Mouse (Mus musculus): ENCODE data around the gene Ephb1. TPM values are rescaled to one million over a fixed set of nuclear protein-coding genes. Genes with fewer than 3 reads are reported as not detected.

Ephb1 gene
- polyA plus RNA-seq, 1 experiment = 2.7 TPM

DNA sequence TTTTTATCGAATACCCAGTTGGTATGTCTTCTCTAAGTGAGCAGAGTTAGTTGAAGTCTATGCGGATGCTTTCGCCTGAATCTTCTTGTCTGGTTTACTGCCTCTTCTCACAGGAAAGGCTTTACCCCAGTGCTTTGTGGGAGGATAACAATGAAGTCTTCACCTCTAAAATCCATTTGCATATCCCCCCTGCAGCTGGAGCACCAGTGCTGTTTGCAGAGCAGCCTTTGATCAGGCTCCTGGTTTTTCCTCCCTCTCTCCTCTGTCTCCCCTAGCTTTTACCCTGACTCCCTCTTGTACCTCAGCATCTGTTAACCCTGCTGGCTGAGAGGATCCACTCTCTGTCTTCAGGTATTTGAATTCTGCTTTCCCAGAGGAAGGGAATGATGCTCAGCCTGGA is 404.4 kb downstream of the Ephb1 start:
- TF ChIP-seq CTCF (conservative IDR thresholded peaks at IDR 0.05; ENCODE audit: insufficient read depth, insufficient read length, low read depth, low read length) = no peak
- no peak for TF ChIP-seq POLR2A (IDR thresholded peaks at IDR 0.05; ENCODE audit: low read depth, low read length)
- Histone ChIP-seq H3K27ac (ENCODE audit: insufficient read depth, low read depth, low read length) (no peak overlapping the region), H3K36me3 (ENCODE audit: control insufficient read depth, insufficient read depth, low read length) (no peaks in the 10 kb centered on the region), H3K4me1 (ENCODE audit: control insufficient read depth, insufficient read depth, low read length) (no peaks in the 10 kb centered on the region), H3K27me3 (replicated peaks; ENCODE audit: control insufficient read depth, insufficient read depth, low read length) (no peaks in the 10 kb centered on the region), H3K4me3 (ENCODE audit: insufficient read depth, low read depth, low read length) (no peak overlapping the region)
- 36% methylated on average over 3 of the region's 3 CpGs for WGBS
- no peak for DNase-seq

DNA sequence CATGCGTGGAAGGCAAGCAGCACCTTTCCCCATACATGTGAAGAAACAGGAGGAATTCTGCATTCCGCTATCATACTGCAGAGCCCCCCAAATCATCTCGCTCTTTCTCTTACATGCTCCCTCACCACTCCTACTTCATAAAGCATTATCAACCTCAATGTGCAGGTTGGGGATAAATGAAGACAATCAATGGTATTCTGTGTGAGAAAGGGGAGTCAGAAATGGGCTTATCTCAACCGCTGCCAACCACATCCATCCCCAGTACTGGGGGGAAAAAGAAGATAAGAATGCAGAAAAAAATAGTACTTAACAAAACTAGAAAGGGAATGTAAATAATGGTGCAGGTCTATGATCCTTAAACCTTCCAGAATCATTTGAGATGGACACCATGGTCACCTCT is 408.7 kb downstream of the Ephb1 start:
- WGBS = 91% methylated on average over 4 of the region's 4 CpGs
- Histone ChIP-seq H3K27me3 (replicated peaks; ENCODE audit: control insufficient read depth, insufficient read depth, low read length) (no peaks in the 10 kb centered on the region), H3K4me3 (ENCODE audit: insufficient read depth, low read depth, low read length) (no peak overlapping the region), H3K36me3 (ENCODE audit: control insufficient read depth, insufficient read depth, low read length) (no peaks in the 10 kb centered on the region), H3K4me1 (ENCODE audit: control insufficient read depth, insufficient read depth, low read length) (no peaks in the 10 kb centered on the region), H3K27ac (ENCODE audit: insufficient read depth, low read depth, low read length) (no peak overlapping the region)
- no peak for DNase-seq
- TF ChIP-seq POLR2A (IDR thresholded peaks at IDR 0.05; ENCODE audit: low read depth, low read length) (no peak), CTCF (conservative IDR thresholded peaks at IDR 0.05; ENCODE audit: insufficient read depth, insufficient read length, low read depth, low read length) (no peak)

DNA sequence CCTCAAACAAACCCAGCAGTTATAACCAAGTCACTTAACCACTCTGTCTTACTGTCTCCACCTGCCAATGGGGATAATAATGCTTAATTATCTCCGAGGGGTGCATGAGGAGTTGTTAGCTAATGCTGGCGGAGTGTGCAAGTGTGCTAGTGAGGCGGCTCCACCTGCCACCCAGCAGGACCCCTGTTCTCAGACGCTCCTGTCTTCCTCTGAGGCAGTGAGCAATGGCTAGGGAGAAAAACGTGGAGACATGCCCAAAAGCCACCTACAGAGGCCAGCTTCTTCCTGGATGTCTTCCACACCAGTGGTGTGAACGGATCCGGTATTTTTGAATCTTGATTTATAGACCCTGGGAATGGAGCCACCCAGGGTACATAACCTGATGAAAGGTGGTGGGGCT is 409.2 kb downstream of the Ephb1 start:
- Histone ChIP-seq H3K36me3 (ENCODE audit: control insufficient read depth, insufficient read depth, low read length) (no peaks in the 10 kb centered on the region), H3K4me1 (ENCODE audit: control insufficient read depth, insufficient read depth, low read length) (no peaks in the 10 kb centered on the region)
- 54% methylated on average over 7 of the region's 7 CpGs for WGBS

DNA sequence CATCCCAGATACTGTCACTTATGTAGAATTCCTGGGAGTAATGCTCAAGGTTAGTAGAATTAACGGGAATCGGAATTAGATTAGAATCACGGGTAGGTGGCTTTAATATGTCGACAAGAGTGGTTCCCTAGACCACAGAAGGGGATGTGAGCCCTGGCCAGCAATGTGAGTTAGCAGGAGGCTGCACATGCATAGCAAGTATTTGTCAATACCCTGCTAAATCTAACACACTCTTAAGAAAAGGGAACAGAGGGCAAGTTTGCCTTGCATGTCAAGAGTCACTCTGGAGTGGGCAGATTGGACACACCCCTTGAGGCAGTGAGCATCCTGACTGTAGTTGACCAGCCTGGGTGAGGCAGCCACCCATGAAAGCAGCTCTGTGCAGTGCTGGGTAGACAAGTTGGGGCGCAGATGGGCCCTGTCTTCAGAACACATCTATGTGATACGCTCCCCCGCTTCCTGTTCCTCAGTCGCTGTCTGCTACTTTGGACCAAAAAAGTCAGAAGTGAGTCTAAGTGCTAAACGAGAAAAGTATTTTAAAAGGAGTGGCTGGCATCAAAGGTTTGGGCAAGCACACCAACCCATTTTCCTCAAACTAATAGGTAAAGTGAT is 412.3 kb downstream of the Ephb1 start:
- TF ChIP-seq POLR2A (IDR thresholded peaks at IDR 0.05; ENCODE audit: low read depth, low read length) = no peak
- TF ChIP-seq CTCF (conservative IDR thresholded peaks at IDR 0.05; ENCODE audit: insufficient read depth, insufficient read length, low read depth, low read length) = no peak
- WGBS = 72% methylated on average over 9 of the region's 9 CpGs
- Histone ChIP-seq H3K27ac (ENCODE audit: insufficient read depth, low read depth, low read length) (no peak overlapping the region), H3K36me3 (ENCODE audit: control insufficient read depth, insufficient read depth, low read length) (no peaks in the 10 kb centered on the region), H3K4me3 (ENCODE audit: insufficient read depth, low read depth, low read length) (no peak overlapping the region), H3K4me1 (ENCODE audit: control insufficient read depth, insufficient read depth, low read length) (no peaks in the 10 kb centered on the region), H3K27me3 (replicated peaks; ENCODE audit: control insufficient read depth, insufficient read depth, low read length) (no peaks in the 10 kb centered on the region)
- no peak for DNase-seq

More for the DNA sequence above, 409.2 kb downstream of the Ephb1 start:
- Histone ChIP-seq H3K27me3 (replicated peaks; ENCODE audit: control insufficient read depth, insufficient read depth, low read length) (no peaks in the 10 kb centered on the region), H3K27ac (ENCODE audit: insufficient read depth, low read depth, low read length) (no peak overlapping the region), H3K4me3 (ENCODE audit: insufficient read depth, low read depth, low read length) (no peak overlapping the region)
- no peak for DNase-seq
- TF ChIP-seq POLR2A (IDR thresholded peaks at IDR 0.05; ENCODE audit: low read depth, low read length) (no peak), CTCF (conservative IDR thresholded peaks at IDR 0.05; ENCODE audit: insufficient read depth, insufficient read length, low read depth, low read length) (no peak)

DNA sequence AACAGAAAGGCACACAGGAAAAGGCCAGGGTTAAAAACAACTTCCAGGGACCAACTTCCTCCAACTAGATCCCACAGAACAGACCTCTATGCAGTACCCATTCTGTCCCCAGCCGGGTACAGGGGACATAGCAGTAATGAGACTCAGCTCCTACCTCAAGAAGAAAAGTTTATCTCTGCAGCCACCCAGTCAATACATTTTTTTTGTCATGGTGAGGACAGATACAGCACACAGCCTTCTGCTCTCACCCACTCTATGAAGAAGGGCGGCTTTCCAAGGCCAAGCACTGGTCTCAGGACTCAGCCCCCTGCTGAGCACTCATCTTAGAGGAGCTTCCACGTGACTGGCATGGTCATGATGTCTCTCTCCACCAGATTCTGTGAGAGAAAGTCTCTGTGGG is 414.3 kb downstream of the Ephb1 start:
- no peak for DNase-seq
- 82% methylated on average over 3 of the region's 3 CpGs for WGBS

DNA sequence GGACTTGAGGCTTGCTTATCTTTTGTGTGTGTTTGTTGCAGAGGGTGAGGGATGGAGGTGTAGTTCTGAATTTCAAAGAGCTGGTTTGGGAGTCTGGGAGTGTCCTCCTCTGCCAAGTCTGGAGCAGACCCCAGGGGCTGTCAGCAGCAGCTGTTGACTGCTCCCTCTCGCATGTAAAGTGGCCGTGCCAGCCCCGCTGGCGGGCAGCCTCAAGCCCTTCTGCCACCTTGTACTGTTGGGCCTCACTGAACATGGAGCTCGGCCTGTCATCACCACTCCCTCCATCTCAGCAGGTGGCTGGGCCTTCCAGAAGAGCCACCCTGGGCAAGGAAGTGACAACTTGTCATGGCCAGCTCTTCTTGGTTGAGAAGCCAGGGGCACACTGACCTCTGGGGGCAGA is 415.5 kb downstream of the Ephb1 start:
- H3K4me3 ChIP-seq (ENCODE audit: insufficient read depth, low read depth, low read length) = no peak overlapping the region
- no peaks in the 10 kb centered on the region for H3K36me3 ChIP-seq (ENCODE audit: control insufficient read depth, insufficient read depth, low read length)
- H3K27me3 ChIP-seq (replicated peaks; ENCODE audit: control insufficient read depth, insufficient read depth, low read length) = no peaks in the 10 kb centered on the region
- H3K4me1 ChIP-seq (ENCODE audit: control insufficient read depth, insufficient read depth, low read length) = no peaks in the 10 kb centered on the region
- H3K27ac ChIP-seq (ENCODE audit: insufficient read depth, low read depth, low read length) = no peak overlapping the region
- no peak for DNase-seq
- 72% methylated on average over 5 of the region's 5 CpGs for WGBS
- TF ChIP-seq CTCF (conservative IDR thresholded peaks at IDR 0.05; ENCODE audit: insufficient read depth, insufficient read length, low read depth, low read length) (no peak), POLR2A (IDR thresholded peaks at IDR 0.05; ENCODE audit: low read depth, low read length) (no peak)

More for the DNA sequence above, 414.3 kb downstream of the Ephb1 start:
- H3K4me1 ChIP-seq (ENCODE audit: control insufficient read depth, insufficient read depth, low read length) = no peaks in the 10 kb centered on the region
- no peaks in the 10 kb centered on the region for H3K27me3 ChIP-seq (replicated peaks; ENCODE audit: control insufficient read depth, insufficient read depth, low read length)
- no peak overlapping the region for H3K27ac ChIP-seq (ENCODE audit: insufficient read depth, low read depth, low read length)
- H3K36me3 ChIP-seq (ENCODE audit: control insufficient read depth, insufficient read depth, low read length) = no peaks in the 10 kb centered on the region
- TF ChIP-seq CTCF (conservative IDR thresholded peaks at IDR 0.05; ENCODE audit: insufficient read depth, insufficient read length, low read depth, low read length) = no peak
- TF ChIP-seq POLR2A (IDR thresholded peaks at IDR 0.05; ENCODE audit: low read depth, low read length) = no peak
- H3K4me3 ChIP-seq (ENCODE audit: insufficient read depth, low read depth, low read length) = no peak overlapping the region

DNA sequence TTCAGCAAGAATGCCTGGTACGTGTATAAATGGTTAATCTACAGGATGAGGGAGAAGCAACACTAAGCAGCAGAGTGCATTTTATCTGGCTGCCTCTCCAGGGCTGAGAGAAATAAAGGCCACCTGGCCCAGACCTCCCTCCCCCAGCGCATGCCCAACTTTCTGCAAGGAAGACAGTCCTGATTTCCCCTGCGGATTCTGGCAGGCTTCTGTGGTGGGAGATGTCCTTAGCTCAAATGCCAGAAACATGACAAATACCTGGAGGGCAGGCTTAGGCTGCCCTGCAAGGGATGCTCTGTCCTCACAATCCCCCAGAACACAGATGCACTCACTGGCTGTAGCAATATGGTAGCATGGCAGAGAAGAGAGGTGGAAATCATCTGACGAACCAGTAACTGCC is 416.4 kb downstream of the Ephb1 start:
- Histone ChIP-seq H3K4me3 (ENCODE audit: insufficient read depth, low read depth, low read length) (no peak overlapping the region), H3K4me1 (ENCODE audit: control insufficient read depth, insufficient read depth, low read length) (no peaks in the 10 kb centered on the region), H3K27ac (ENCODE audit: insufficient read depth, low read depth, low read length) (no peak overlapping the region), H3K36me3 (ENCODE audit: control insufficient read depth, insufficient read depth, low read length) (no peaks in the 10 kb centered on the region), H3K27me3 (replicated peaks; ENCODE audit: control insufficient read depth, insufficient read depth, low read length) (no peaks in the 10 kb centered on the region)
- WGBS = 83% methylated on average over 4 of the region's 4 CpGs
- DNase-seq = no peak
- TF ChIP-seq CTCF (conservative IDR thresholded peaks at IDR 0.05; ENCODE audit: insufficient read depth, insufficient read length, low read depth, low read length) (no peak), POLR2A (IDR thresholded peaks at IDR 0.05; ENCODE audit: low read depth, low read length) (no peak)
